Mouse (Mus musculus) T-cell, adult 2 months (primary cell): ENCODE data around the gene Fzd2.

ENCODE experiments used
- DNase-seq: peaks from one replicate; pipeline ENCODE4 v3.0.0; 2022; ENCODE audit warnings: low spot score

The Fzd2 gene

DNA sequence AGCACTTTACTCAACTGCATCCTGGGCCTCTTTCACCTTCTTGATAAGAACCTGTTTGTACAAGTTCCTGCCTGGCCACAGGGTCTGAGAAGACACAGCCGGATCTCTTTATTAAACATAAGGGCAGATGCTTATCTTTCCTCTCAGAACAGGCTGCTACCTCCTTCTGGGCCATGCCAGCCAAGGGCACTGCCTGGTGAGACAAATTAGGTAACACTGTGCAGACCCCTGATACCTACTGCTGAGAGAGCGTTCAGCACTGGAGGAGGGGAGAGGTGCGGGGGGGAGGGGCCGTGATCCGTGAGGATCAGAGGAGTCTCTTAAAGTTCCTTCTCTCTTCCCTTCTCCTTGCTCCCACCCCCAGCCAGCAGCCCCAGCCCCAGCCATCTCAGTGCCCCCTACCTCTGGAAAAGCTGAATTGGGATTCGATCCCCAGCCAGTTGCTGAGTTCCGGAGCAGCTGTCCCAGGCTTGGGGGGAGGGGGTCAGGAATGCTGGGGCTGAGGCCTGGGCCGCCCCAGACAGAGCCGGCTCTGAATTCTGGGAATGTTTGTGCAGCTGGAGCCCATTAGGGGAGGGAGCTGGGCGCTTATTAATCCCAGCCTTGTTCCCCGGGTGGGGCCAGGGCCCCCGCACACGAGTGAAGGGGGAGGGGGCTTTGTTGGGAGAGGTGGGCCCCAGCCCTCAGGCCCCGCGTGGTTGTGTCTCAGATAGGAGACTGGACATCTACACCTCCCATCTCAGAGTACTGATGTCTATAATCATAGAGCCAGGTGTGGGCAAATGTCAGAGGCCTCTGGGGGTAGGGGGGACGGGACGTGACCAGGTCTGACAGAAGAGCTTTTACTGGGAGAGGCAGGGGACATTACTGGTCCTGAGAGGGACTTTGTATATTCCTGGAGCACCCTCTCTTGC lies 19.9 kb downstream of the Fzd2 start:
- DNase-seq = no peak

DNA sequence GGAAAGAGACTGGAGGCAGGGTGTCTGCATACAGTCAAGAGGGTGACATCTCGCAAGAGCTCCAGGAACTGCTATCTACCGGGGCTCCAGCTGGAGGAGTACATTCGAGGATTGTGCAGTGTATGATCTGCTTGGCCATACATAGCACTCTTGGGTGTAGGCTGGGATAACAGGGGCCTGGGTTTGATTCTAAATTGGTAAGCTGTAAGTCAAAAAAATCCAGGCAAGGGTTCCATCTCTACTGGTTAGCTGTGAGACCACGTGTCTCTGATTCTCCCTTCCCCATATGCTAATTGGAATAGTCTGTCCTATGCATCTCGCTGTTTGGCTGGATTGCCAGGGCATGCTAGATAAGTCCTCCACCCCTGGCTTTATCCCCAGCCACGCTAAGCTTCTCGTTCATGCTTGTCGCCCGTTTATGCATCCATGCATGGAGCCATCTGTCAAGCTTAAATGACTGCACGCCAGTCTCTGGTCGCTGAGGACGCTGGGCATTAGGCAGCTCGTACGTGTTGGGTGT lies 20.8 kb downstream of the Fzd2 start:
- no peak for DNase-seq

DNA sequence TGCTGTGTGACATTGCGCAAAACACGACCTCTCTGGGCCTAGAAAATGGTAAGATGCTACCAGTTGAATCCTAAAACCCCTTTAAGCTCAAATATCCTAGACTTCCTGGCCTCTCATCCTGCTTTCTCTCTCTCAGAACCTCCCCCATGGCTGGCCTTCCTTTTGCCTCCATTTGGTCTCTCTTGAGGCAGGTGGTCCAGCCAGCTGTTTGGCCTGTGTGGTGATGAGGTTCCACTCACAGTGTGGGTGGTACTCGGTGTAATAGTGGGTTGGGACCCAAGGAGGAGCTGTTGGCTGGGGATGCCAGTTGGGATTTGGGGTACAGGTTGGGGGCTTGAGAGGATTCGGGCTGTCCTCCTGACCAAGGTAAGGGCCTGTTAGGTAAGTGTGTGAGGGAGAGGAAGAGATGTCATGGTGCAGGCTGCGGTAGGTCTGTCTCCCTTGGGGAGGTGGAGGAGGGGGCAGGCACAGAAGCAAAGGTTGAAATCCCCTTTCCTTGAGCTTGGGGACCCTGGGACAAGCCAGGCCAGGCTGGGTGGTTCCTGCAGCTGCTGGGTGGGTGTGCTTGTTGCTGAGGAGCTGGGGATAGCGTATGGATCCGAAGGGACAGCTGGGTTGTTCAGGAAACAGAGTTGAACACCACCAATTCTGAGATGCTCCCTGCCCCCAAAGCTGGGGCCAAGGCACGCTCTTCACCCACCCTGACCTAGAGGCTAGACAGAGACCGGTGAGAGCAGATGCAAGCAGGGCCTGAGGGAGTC lies 23.2 kb downstream of the Fzd2 start:
- no peak for DNase-seq

DNA sequence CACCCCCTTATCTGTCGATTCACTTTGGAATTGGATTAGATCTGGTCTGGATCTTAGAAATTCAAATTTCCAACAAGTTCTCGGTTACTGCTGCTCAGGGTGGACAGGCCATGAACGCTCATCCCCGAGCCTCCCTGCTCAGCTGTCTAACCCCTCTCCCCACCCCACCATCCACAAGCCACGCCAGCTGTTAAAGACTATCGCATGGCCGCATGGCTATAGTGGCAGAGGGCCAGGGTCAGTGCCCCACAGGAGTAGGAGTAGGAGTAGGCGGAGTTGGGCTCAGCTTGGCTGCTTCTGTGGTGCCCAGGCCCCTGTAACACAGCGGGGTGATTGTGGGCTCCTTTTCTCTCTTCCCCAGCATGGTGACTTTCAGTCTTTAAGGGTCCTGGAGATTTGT lies 24.3 kb downstream of the Fzd2 start:
- no peak for DNase-seq

DNA sequence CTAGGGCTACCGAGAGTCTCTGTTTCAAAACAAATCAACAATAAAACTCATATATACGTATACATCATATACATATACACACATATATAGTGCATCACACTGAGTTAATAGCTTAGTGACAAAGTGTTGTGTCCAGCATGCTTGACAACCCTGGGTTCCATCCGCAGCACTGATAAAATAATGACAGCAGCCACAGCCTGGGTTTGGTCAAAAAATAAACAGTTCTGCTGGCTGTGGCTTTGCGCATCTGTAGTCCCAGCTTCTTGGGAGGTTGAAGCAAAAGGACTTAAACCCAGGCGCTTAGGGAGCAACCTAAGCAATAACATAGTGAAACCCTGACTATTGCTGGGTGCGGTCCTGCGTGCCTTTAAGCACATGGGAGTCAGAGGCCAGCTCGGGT lies 25.2 kb downstream of the Fzd2 start:
- DNase-seq = no peak

DNA sequence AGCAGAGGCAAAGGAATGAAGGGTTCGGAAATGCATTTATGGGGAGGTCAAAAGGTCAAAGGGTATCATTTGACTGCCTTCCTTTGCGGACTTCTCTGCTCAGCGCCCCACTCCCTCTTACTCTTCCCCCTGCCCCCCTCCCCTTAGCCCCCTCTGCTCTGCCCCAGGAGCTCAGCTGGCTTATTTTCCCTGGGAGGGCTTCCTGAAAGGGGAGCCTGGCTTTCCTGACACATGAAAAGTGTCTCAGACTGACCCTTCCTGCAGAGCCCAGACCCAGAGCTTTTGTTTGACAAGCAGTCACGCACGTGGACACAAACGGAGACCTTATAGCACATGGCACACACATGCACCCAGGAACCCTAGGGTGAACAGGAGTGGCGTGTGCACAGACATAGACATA lies 26.5 kb downstream of the Fzd2 start:
- no peak for DNase-seq

DNA sequence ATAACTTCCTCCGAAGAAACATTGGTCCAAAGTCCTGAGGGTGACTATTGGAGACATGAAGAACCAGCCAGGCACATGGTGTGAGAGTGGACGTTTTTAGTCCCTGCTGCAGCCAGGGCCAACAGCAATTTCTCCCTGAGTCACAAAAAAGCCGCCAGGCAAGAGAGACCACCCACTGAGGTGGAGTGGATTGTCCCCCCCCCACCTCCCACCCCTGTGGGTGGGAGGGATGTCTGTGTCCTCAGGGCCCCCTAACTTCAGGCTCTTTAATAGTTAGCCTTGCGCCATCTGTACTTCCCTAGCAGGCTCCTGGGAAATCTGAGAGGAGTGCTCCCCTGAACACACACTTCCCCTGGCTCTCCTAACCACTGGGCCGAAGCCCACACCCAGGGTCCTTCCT lies 27.0 kb downstream of the Fzd2 start:
- DNase-seq = no peak

DNA sequence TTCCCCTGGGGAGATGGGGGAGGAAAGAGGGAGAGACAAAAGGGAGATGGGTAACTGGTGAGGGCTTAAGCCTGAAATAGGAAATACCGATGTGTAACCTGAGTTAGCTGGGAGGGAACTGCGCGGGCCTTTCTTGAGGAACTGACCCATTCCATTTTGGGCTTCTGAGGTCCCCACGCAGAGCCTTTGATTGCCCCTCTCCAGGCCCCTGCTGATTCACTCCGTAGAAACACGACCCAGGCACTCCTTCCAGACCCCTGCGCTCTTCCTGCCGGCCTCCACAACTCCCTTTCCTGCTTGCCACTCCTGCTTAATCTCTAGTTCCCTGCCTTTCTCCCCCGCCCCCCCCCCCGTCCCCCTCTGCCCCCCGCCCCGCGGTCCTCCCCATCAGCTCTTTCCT lies 28.5 kb downstream of the Fzd2 start:
- DNase-seq = no peak

DNA sequence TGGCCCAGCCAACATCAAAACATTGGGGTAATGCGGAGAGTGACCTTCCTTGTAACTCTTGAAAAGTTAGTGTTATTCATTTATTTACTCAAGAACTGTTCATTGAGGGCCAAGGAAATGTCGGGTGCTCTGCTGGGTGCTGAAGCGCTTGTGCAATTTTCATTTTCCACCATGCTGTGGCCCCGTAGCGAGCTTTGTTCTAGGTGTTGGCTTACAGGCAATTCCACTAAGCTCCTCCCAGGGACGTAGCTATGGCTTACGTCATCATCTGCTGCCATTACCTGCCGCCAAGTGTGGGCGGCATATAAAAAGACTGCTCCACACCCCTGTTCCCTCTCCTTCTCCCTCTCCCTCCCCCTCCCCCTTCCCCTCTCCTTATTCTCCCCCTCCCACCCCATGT lies 29.2 kb downstream of the Fzd2 start:
- DNase-seq = no peak

DNA sequence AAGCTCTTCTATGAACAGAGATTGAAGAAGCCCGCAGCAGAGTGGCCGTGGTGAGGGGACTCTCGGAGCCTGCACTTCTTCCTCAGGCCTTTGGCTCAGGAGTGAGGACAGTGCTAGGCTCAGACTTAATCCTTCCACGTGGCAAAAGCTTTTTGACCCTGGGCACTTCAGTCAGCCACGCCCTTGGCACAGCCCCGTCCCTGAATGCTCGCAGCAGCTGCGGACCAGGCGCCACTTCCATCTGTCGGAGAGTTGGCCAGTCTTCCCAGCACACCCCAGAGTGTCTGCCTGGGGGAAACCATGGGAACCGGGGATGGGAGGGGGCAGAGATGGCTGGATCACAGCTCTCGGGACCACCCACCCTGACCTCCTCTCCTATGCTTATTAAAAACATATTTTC lies 32.7 kb downstream of the Fzd2 start:
- DNase-seq = no peak

DNA sequence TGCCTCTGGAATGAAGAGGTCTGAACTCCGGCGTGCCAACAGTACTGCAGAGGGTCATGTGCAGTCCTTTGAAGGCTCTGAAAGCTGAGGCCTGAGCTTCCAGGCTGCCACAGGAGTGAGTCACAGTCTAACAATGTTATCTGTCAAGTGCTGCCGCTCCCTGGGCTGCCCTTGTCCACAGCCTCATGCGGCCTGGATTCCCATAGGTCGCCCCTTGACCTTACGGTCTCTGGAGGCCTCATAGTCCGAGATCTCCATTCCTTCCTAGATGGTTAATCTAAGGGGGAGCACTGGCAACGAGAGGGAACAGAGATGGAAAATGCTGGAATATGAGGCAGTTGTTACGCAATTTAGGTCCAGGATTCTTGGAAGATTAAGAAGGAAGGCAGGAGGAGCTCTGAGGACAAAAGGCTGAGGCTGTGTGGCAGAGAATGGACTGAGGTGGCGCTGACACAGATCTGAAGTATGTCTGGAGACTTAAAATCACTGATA lies 39.7 kb downstream of the Fzd2 start:
- DNase-seq = no peak

DNA sequence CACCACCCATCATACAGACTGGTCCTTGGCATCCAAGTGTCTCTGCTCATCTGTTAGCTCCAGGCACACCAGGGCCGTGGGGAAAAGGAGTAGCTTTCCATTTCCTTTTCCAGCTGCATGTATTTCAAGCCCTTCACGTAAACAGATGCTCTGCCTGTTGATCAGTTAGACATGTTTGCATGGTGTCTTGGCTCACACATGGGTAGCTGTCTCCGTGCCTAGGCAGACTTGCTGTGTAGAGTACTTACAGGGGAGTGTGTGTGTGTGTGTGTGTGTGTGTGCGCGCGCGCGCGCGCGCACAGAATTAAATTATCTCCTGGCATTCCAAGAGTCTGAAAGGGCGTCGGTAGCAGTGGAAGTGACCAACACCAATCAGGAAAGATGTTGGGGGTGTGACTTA lies 42.0 kb downstream of the Fzd2 start:
- DNase-seq = no peak

DNA sequence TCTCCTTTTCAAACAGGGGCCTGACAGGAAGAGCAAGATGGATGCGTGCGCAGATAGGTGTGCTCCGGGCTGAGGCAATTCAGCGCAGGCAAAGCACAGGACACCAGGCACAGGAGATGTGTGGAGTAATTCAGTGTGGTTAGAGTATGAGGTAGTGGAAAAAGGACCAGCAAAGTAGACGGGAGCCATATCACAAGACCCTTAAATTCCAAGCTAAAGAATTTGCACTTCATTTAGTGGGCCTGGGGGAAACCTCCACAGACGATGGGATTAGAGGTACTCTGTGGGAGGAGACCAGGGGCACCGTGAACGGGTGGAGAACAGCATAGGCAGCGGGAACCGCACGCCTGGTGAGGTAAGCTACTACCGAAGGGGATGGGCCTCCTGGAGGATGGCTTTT lies 43.7 kb downstream of the Fzd2 start:
- DNase-seq = no peak

DNA sequence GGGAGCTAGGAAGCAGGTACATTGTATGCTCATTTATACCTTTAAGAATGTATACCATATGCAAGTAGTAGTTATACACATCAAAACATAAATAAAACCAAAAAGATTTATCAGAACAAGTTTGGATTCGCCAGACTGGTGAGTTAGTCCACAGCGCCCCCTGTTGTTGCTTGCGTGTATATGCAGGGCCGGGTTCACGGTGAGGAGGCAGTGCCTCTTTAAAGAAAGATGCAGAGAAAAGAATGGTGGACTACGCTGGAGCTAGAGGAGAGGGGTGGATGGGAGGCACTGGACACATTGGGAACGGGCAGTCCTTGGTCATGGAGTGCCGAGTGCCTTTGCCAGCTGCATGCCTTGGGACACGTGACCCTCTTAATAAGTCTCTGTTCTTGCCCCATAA lies 47.2 kb downstream of the Fzd2 start:
- DNase-seq = no peak

DNA sequence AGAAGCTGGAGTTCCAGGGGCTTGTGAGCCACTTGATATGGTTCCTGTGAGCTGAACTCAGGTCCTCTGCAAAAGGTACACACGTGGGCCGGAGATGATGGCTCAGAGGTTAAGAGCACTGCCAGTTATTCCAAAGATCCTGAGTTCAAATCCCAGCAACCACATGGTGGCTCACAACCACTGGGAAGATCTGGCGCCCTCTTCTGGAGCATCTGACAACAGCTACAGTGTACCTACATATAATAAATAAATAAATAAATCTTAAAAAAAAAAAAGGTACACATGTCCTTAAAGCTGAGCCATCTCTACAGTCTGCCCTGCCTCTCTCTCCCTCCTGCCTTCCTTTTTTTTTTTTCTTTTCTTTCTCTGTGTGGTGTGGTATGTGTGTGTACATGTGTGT lies 48.6 kb downstream of the Fzd2 start:
- DNase-seq = no peak

DNA sequence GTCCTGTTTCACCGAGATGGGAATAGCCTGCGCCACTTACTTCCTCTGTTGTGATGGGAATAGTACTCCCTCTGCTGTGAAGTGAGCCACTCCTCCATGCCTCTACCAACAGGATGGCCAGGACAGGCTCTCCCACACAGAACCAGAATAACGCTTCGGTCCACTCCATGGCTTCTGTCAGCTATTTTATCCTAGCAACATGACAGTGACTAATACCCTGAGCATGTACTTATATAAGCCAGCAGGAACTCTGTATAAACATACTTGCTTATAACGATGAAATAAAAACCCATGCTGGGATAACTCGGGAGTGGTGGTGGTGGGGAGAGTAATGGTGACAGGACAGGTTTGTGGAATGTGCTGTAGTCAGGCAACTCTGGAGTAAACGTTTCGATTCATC lies 51.7 kb downstream of the Fzd2 start:
- no peak for DNase-seq

DNA sequence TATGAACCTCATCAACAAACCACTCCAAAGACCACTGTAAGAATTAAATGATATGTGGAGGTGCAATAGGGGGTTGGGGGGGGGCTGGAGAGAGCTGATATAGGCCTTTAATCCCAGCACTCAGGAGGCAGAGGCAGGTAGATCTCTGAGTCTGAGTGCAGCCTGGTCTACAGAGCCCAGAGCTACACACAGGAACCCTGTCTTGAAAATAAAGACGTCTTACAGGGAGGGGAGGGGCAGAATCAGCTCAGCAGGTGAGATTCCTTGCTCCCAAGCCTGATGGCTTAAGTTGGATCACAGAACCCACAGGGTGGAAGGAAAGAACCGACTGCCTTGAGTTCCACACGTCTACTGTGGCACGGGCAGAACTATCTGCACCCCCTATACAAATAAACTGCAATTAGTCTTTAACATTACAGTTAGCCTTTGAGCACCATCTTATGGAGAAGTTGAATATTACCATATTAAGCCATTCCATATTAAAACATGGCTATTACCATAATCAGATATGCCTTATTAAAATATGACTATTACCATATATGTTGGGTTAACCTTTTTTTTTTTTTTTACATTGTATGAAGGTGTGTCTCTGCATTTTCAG lies 52.2 kb downstream of the Fzd2 start:
- DNase-seq = no peak

DNA sequence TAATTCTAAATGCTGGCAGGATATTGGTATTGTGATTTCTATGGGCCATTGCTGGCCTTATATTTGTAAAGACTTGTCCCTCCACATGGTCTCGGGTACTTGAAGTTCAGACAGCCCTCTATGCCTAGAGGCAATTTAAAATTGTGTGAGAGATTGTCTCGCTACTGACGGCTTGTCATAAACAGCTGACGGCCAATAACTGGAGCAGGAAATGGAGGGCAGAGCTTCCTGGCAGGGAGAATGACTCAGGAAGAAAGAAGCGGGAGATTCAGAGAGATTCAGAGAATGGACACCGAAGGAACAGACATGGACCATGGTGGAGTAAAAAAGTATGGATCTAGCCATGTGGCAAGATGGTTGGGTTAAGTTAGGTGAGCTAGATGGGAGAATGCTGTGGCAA lies 52.7 kb downstream of the Fzd2 start:
- no peak for DNase-seq
